Comparison of ENCODE assay signal across 14 mouse cellular contexts in the genomic region with DNA sequence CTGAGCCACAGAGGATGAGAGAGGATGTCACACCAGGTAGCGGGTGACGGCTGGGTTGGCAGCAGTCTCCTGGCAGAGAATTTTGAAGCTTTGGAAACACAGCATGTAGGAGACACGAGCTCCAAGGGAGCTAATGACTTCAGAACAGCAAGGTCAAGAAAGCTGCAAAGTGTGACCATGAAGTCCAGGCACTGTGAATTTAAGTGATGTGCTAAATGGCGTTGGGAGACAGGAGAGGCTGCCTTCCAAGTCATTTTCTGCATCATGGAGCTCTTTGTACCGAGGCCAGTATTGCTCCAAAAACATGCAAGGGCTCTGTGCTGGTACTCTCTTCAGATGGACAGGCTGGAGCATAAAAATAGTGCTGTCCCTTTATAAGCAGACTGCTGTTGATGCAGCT.
DNase-seq lines count a peak whose midpoint lies in the region; ATAC-seq and TF ChIP-seq lines count a peak whose summit lies in the region.
"Had no signal": no experiment of that assay in that cellular context is flagged by ENCODE, and none has a peak within 500 bp of the region (broad histone marks: within the 10 kb centered on the region; RNA-seq: fewer than 3 reads in every experiment).

No protein-coding gene starts in this region.

- H3K4me3 ChIP-seq in cerebellum, adult 2 months (replicated peaks; ENCODE audit: insufficient read depth, low read depth, low read length): no peak overlapping the region
- no peak overlapping the region for H3K4me3 ChIP-seq in midbrain, postnatal 0 days (ENCODE audit: low read depth, low read length)

- peaks cover 6% of the 10 kb centered on the region for H3K27me3 ChIP-seq in cerebellum, adult 2 months (ENCODE audit: control insufficient read depth, insufficient read depth, low read length)
- H3K27me3 ChIP-seq in midbrain, postnatal 0 days (ENCODE audit: insufficient read depth, low read length): no peaks in the 10 kb centered on the region

- H3K36me3 ChIP-seq in midbrain, postnatal 0 days (ENCODE audit: insufficient read depth, low read length): no peaks in the 10 kb centered on the region

- H3K4me2 ChIP-seq in midbrain, postnatal 0 days (ENCODE audit: low read depth, low read length, poor library complexity, severe bottlenecking): no peak overlapping the region

- TF ChIP-seq CTCF in cerebellum, adult 2 months (IDR thresholded peaks at IDR 0.05; ENCODE audit: borderline replicate concordance, insufficient read depth, low read depth, low read length): no peak
- TF ChIP-seq CTCF in midbrain, postnatal 0 days (IDR thresholded peaks at IDR 0.05): no peak

- 5% methylated on average over 5 of the region's 5 CpGs for WGBS in cerebellum, adult 2 months
- WGBS in midbrain, postnatal 0 days: 63% methylated on average over 5 of the region's 5 CpGs

- TF ChIP-seq POLR2A in cerebellum, adult 2 months (IDR thresholded peaks at IDR 0.05; ENCODE audit: borderline replicate concordance, insufficient read depth, low read length): no peak

- peak; percentile 32 for DNase-seq in left cerebral cortex, postnatal 4 days
- DNase-seq in left cerebral cortex, postnatal 14 days (ENCODE audit: low spot score in 2 of 2): no peak
- DNase-seq in cerebellum, adult 2 months: peak; percentile 19 to 36
- peak; percentile 44 to 66 for DNase-seq in cerebellum, postnatal 14 days
- DNase-seq in midbrain, postnatal 0 days (ENCODE audit: low spot score): peak; percentile 51
- no peak for DNase-seq in layer of hippocampus, postnatal 25 days (ENCODE audit: extremely low spot score in 1 of 2, low spot score in 1 of 2)
- no peak for DNase-seq in right cerebral cortex, adult 2 months (ENCODE audit: low spot score in 2 of 2)
- no peak for DNase-seq in ovary, adult 18-20 months (ENCODE audit: low spot score)
- DNase-seq: gastrocnemius, postnatal 25 days; kidney, adult 2 months; kidney, postnatal 36 days; lung, adult 18-20 months; lung, postnatal 36 days; thymus, postnatal 4 days had no signal

- H3K9me3 ChIP-seq in midbrain, postnatal 0 days (ENCODE audit: low read length): no peaks in the 10 kb centered on the region

- no peak overlapping the region for H3K9ac ChIP-seq in midbrain, postnatal 0 days (replicated peaks; ENCODE audit: low read length, poor library complexity, severe bottlenecking)

- ATAC-seq in midbrain, postnatal 0 days (ENCODE audit: low FRiP score): no peak

- peaks cover 8% of the 10 kb centered on the region for H3K4me1 ChIP-seq in cerebellum, adult 2 months (ENCODE audit: control insufficient read depth, insufficient read depth, low read length)
- 0 out of 2 replicates have a peak, but pooled peaks cover 3% of the 10 kb centered on the region for H3K4me1 ChIP-seq in midbrain, postnatal 0 days (ENCODE audit: insufficient read depth, low read length)

- H3K27ac ChIP-seq in cerebellum, adult 2 months (ENCODE audit: insufficient read depth, low read length): no peak overlapping the region
- H3K27ac ChIP-seq in midbrain, postnatal 0 days (ENCODE audit: low read depth, low read length): no peak overlapping the region

- intact Hi-C loops in left cerebral cortex, postnatal 4 days (cut with DNase I): no loop called here
- intact Hi-C loops in left cerebral cortex, postnatal 14 days (cut with DNase I): no loop called here

Comparison
In these comparisons a context has a peak if more than half of its experiments do, and no peak if none do; other contexts are left out.
1. DNase-seq: peak in left cerebral cortex, postnatal 4 days (single experiment), cerebellum, adult 2 months (2 of 2), cerebellum, postnatal 14 days (2 of 2) and midbrain, postnatal 0 days (single experiment); none in left cerebral cortex, postnatal 14 days (0 of 2), layer of hippocampus, postnatal 25 days (0 of 2), right cerebral cortex, adult 2 months (0 of 2) and ovary, adult 18-20 months (single experiment).